Mouse (Mus musculus) midbrain, embryonic 15.5 days (tissue): ENCODE measurements around the gene Atp2a2. TPM values are rescaled to one million over a fixed set of nuclear protein-coding genes. Genes with fewer than 3 reads are reported as not detected.

ENCODE experiments used
- ATAC-seq: fragments of 200-750 bp; cut with Nextera tagmentation; replicated peaks from 2 replicates; pipeline ENCODE4 v1.8.0; 2017; ENCODE audit warnings: moderate TSS enrichment
- H3K27ac ChIP-seq: fragments of 300-500 bp; sonication (generic); 2 replicates; pipeline ENCODE4 v1.5.1; 2015; ENCODE audit warnings: mild to moderate bottlenecking, inconsistent platforms
- H3K27me3 ChIP-seq: fragments of 300-500 bp; sonication (generic); replicated peaks from 2 replicates; pipeline ENCODE4 v1.6.1; 2015; ENCODE audit warnings: inconsistent platforms
- H3K36me3 ChIP-seq: fragments of 300-500 bp; sonication (generic); replicated peaks from 2 replicates; pipeline ENCODE4 v1.6.1; 2015; ENCODE audit warnings: inconsistent platforms
- H3K4me1 ChIP-seq: fragments of 300-500 bp; sonication (generic); 2 replicates; pipeline ENCODE4 v1.6.1; 2015; ENCODE audit warnings: inconsistent platforms
- H3K4me2 ChIP-seq: fragments of 300-500 bp; sonication (generic); 2 replicates; pipeline ENCODE4 v1.6.1; 2015; ENCODE audit warnings: inconsistent platforms, mild to moderate bottlenecking, moderate library complexity
- H3K4me3 ChIP-seq: fragments of 300-500 bp; sonication (generic); 2 replicates; pipeline ENCODE4 v1.5.1; 2015; ENCODE audit warnings: mild to moderate bottlenecking, inconsistent platforms
- H3K9ac ChIP-seq: fragments of 300-500 bp; sonication (generic); 2 replicates; pipeline ENCODE4 v1.6.1; 2015; ENCODE audit warnings: mild to moderate bottlenecking, inconsistent platforms
- H3K9me3 ChIP-seq: fragments of 300-500 bp; sonication (generic); 2 replicates; pipeline ENCODE4 v1.6.1; 2016; ENCODE audit warnings: inconsistent platforms
- WGBS: fragments of 180-500 bp; shearing (Covaris S2); methylation state at CpG from one replicate; pipeline ENCODE4 v1.1.7; 2015; ENCODE audit warnings: mixed read lengths; 5-methylcytosine and 5-hydroxymethylcytosine counted together
- polyA plus RNA-seq: library from polyadenylated mRNA; unstranded; fragments of >200 nt; fragmentation: Nextera tagmentation; extraction: Ambion mirVana; gene quantifications from 2 replicates; pipeline ENCODE4 v1.2.1, GENCODE M21; 2015

Gene Atp2a2
- polyA plus RNA-seq, 1 experiment from 2014 or later, result 46.3 TPM

DNA sequence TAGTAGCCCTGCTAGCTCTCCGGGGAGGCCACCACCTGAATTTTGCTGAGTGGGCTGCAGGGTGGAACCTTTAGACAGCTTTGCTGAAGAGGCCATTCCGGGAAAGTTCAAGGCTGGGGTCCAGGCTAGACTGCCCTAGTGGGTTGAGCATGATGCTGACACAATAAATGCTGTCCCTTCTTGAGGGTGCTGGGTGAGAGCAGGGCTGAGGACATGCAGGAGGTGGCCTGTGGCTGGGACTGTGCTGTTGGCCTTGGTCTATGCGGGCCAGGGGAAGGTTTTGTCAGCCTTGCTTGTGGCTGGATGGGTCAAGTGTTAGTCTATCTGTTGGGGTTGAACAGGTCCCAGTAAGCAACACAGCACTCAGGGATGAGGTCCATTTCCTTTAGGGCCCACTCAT is 47.1 kb downstream of the Atp2a2 start:
- Histone ChIP-seq H3K4me3 (no peak overlapping the region), H3K36me3 (peaks cover 67% of the 10 kb centered on the region), H3K27me3 (no peaks in the 10 kb centered on the region), H3K27ac (no peak overlapping the region), H3K9ac (no peak overlapping the region), H3K4me2 (no peak overlapping the region), H3K4me1 (no peaks in the 10 kb centered on the region), H3K9me3 (no peaks in the 10 kb centered on the region)
- WGBS, result 93% methylated on average over 3 of the region's 3 CpGs
- ATAC-seq, result no peak

DNA sequence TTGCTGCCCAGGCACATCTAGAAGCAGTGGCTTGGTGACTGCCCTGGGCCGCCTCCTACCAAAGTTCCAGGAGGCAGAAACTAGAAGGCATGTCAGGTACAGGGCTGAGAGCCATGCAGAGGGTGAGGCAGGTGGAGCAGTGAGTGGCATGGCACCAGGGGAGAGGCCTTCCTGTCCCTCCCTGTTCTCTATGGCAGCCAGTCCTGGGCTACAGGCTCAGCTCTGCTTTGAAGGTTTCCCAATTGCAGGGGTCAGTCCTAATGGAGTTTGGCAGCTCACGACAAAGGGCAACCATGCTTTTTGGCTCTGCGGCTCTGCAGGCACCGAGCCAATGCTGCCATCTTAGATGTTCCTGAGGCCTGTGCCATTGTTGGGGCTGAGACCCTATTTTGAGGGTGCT is 47.6 kb downstream of the Atp2a2 start:
- no peak overlapping the region for H3K4me2 ChIP-seq
- no peak for ATAC-seq
- peaks cover 63% of the 10 kb centered on the region for H3K36me3 ChIP-seq
- no peak overlapping the region for H3K9ac ChIP-seq
- no peaks in the 10 kb centered on the region for H3K4me1 ChIP-seq
- WGBS, result 84% methylated on average over 4 of the region's 4 CpGs
- H3K9me3 ChIP-seq, result no peaks in the 10 kb centered on the region
- H3K27me3 ChIP-seq, result no peaks in the 10 kb centered on the region
- no peak overlapping the region for H3K27ac ChIP-seq
- no peak overlapping the region for H3K4me3 ChIP-seq

DNA sequence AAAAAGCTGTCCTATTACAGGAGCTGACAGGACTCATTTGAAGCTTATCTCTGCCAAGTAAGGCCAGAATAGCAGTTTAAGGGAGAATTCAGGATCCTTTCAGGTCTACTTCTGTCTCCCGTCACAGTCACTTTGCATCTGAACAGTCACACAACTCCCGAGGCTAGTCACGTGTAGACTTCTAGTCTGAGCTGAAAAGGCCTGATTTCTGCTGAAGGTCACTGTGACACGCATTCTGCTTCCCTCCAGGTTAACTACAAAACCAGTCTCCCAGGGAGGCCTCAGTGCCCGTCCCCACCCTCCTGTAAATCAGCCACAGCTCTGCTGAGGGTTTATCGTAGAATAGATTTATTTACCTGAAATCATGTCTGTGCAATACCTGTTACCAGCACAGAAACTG is 48.8 kb downstream of the Atp2a2 start:
- no peak for ATAC-seq
- Histone ChIP-seq H3K4me2 (no peak overlapping the region), H3K27ac (no peak overlapping the region), H3K27me3 (no peaks in the 10 kb centered on the region), H3K4me1 (no peaks in the 10 kb centered on the region), H3K4me3 (no peak overlapping the region), H3K9ac (no peak overlapping the region), H3K36me3 (peaks cover 50% of the 10 kb centered on the region), H3K9me3 (no peaks in the 10 kb centered on the region)
- 79% methylated on average over 6 of the region's 6 CpGs for WGBS

DNA sequence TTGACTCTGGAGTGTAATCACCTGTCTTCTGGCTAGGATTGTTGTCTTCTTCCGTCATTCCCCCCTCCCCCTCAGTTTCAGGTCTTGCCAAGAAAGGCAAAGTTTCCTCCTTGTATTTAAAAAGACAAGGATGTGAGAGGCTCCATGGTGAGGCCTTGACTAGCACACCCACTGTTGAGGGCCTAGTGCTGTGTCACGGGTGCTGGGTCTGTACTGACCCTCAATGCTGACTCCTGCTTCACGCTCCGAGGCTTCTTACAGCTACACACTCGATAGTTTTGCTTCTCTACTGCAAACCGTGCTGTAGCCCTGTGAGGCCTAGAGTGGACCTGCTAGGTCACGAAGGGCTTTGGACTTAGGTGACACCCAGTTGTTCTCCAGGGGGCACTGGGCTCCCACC is 49.8 kb downstream of the Atp2a2 start:
- ATAC-seq, result no peak
- peaks cover 41% of the 10 kb centered on the region for H3K36me3 ChIP-seq

DNA sequence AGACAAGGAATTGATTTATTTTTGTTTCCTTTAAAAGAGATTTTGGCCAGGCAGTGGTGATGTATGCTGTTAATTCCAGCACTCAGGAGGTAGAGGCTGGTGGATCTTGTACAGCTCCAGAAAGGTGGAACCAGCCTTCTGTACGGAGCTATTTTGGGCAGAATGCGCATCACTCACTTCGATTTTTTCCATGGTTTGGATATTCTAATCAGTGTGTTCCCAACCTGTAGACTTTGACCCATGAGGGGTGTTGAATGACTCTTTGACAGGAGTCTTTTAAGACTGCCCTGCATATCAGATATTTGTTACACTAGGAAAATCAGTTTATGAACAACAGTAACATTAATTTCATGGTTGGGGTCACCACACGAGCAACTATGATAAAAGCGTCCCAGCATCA is 50.7 kb downstream of the Atp2a2 start:
- Histone ChIP-seq H3K27me3 (no peaks in the 10 kb centered on the region), H3K27ac (no peak overlapping the region), H3K4me3 (no peak overlapping the region), H3K36me3 (peaks cover 38% of the 10 kb centered on the region), H3K9ac (no peak overlapping the region), H3K4me1 (no peaks in the 10 kb centered on the region), H3K9me3 (no peaks in the 10 kb centered on the region), H3K4me2 (no peak overlapping the region)
- WGBS, result 91% methylated on average over 5 of the region's 5 CpGs
- no peak for ATAC-seq

More for the DNA sequence above, 49.8 kb downstream of the Atp2a2 start:
- no peak overlapping the region for H3K9ac ChIP-seq
- H3K9me3 ChIP-seq, result no peaks in the 10 kb centered on the region
- no peaks in the 10 kb centered on the region for H3K4me1 ChIP-seq
- H3K27ac ChIP-seq, result no peak overlapping the region
- WGBS, result 84% methylated on average over 7 of the region's 7 CpGs
- no peaks in the 10 kb centered on the region for H3K27me3 ChIP-seq
- no peak overlapping the region for H3K4me2 ChIP-seq
- no peak overlapping the region for H3K4me3 ChIP-seq

DNA sequence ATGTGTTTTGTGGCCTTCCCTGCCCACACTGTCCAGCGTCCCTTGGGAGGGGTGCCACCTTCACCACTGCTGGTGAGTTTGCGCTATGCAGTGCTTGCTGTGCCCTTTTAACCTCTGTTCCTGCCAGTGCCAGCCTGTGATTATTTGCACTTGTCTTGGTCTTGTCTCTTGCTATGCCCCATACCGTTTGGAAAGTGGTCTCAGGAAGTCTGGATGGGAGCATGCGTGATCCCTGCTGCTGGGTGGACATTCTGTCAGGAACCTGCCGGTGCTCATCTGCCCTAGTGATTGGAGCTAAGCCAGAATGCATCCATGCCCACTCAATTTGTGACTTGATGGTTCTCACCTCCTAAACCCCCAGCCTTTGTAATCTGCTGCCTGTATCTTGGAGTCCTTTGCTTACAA is 51.1 kb downstream of the Atp2a2 start:
- Histone ChIP-seq H3K27ac (no peak overlapping the region), H3K4me3 (no peak overlapping the region), H3K9me3 (no peaks in the 10 kb centered on the region), H3K4me1 (no peaks in the 10 kb centered on the region), H3K4me2 (no peak overlapping the region), H3K27me3 (no peaks in the 10 kb centered on the region), H3K36me3 (peaks cover 37% of the 10 kb centered on the region), H3K9ac (no peak overlapping the region)
- ATAC-seq, result no peak
- 68% methylated on average over 5 of the region's 5 CpGs for WGBS

DNA sequence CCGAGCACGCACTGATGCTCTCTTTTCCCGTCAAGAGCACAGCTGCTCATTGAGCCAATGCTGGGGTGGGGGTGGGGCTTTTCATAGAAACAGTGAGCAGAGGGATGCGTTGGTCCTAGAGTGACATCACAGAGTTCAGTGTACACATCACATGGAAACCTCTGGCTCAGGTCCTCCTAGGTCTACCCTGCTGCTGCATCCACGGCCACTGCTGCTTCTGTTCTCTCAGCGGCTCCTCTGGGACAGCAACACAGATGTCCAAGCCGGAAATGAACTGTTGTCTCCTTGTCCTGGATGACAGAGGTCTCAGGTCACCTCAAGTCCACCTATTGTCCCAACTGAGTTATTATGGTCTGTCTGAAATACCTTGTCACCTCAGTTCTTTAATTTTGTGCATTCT is 52.1 kb downstream of the Atp2a2 start:
- 37% methylated on average over 7 of the region's 7 CpGs for WGBS
- no peaks in the 10 kb centered on the region for H3K4me1 ChIP-seq
- no peaks in the 10 kb centered on the region for H3K9me3 ChIP-seq
- H3K27me3 ChIP-seq, result no peaks in the 10 kb centered on the region
- H3K27ac ChIP-seq, result no peak overlapping the region
- H3K9ac ChIP-seq, result no peak overlapping the region
- H3K36me3 ChIP-seq, result peaks cover 37% of the 10 kb centered on the region
- ATAC-seq, result no peak
- H3K4me3 ChIP-seq, result no peak overlapping the region
- no peak overlapping the region for H3K4me2 ChIP-seq

DNA sequence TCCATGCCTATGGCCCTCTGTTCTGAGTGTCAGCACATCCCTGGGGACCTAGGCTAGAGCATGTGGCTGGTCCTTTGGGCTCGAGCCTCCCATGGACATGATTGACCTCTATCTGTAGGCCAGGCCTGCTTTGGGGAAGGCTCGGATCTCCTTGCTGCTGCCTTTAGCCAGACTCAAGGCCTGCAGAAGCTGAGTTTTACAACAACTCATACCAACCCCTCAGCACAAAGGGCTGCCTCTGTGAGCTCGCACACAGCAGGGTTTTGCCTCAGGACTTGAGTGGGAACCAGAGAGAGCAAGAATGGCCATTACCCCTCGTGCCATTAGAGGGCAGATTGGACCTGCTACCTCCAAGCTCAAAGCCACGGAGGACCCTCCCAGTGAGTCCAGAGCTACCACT is 53.2 kb downstream of the Atp2a2 start:
- H3K9ac ChIP-seq, result no peak overlapping the region
- H3K27me3 ChIP-seq, result no peaks in the 10 kb centered on the region
- H3K4me2 ChIP-seq, result no peak overlapping the region
- H3K4me1 ChIP-seq, result no peaks in the 10 kb centered on the region
- no peak overlapping the region for H3K4me3 ChIP-seq
- H3K9me3 ChIP-seq, result no peaks in the 10 kb centered on the region
- 82% methylated on average over 5 of the region's 5 CpGs for WGBS
- peaks cover 36% of the 10 kb centered on the region for H3K36me3 ChIP-seq
- ATAC-seq, result no peak
- no peak overlapping the region for H3K27ac ChIP-seq

DNA sequence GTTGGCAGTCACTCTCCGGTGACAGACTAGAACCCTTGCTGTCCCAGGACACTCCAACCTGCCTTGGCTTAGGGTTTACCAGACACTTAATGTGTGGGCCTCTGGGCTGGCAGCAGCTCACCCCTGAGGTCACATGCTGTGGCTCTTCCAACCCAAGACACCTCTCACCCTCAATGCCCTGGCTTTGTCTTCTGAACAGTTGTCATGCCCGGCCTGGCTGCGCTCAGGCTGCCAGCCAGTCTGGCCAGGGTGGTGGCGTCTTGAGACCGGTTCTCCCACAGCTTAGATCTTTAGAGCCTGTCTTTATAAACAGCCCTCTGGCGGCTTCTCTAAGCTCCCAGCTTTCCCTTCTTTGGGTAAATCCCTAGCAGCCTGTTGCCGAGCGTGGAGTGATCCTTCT is 54.2 kb downstream of the Atp2a2 start:
- no peak overlapping the region for H3K9ac ChIP-seq
- H3K27me3 ChIP-seq, result no peaks in the 10 kb centered on the region
- H3K9me3 ChIP-seq, result no peaks in the 10 kb centered on the region
- WGBS, result 83% methylated on average over 8 of the region's 8 CpGs
- H3K4me1 ChIP-seq, result no peaks in the 10 kb centered on the region
- H3K36me3 ChIP-seq, result peaks cover 35% of the 10 kb centered on the region
- ATAC-seq, result no peak
- H3K4me2 ChIP-seq, result no peak overlapping the region
- no peak overlapping the region for H3K4me3 ChIP-seq
- no peak overlapping the region for H3K27ac ChIP-seq

DNA sequence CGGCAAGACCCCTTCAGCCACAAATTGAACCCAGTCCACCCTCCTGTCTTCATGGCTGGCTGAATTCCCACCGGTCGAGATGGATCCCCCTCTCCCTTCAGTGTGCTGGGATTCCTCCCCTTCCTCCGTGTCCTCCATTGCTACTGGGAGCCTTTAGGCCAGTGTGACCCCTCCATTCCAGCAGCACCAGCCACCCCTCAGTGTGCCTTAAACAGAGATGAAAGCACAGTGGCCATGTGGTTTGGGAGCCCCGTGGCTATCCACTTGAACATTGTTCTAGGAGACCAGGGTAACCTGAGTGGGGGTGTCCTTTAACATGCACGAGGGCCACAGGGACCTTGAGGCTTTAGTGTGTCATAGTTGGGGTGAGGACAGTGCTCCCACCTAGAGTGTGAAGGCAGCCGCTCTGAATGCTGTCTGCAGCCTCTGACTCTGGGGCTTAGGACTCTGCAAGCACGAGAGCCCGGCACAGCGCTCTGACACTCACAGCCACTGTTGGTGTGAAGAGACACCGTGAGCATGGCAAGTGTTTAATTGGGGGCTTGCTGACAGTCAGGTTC is 56.9 kb downstream of the Atp2a2 start:
- no peak overlapping the region for H3K4me3 ChIP-seq
- 89% methylated on average over 11 of the region's 11 CpGs for WGBS
- no peak for ATAC-seq

DNA sequence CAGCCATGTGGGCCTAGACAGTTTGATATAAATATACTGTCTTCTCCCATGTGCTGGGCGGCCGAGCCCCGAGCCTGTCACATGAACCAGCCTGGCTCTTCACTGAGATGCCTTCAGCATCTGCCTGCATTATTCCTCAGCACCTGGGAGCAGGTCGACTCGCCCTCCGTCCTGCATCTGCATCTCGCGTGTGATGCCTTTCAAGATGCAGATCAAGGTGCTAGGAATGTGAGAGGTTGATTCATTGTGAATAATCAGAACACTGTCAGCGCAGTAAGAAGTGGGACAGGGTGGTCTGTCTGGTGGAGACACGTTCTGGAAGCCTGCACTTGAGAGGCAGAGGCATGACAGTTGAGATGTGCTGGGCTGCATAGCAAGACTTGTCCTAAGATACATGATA is 57.5 kb downstream of the Atp2a2 start:
- H3K36me3 ChIP-seq, result peaks cover 59% of the 10 kb centered on the region
- no peak overlapping the region for H3K27ac ChIP-seq
- no peak overlapping the region for H3K4me2 ChIP-seq
- H3K4me3 ChIP-seq, result no peak overlapping the region
- H3K4me1 ChIP-seq, result no peaks in the 10 kb centered on the region
- WGBS, result 92% methylated on average over 10 of the region's 10 CpGs
- no peaks in the 10 kb centered on the region for H3K9me3 ChIP-seq
- ATAC-seq, result no peak
- H3K27me3 ChIP-seq, result no peaks in the 10 kb centered on the region
- no peak overlapping the region for H3K9ac ChIP-seq

More for the DNA sequence above, 56.9 kb downstream of the Atp2a2 start:
- no peak overlapping the region for H3K27ac ChIP-seq
- peaks cover 52% of the 10 kb centered on the region for H3K36me3 ChIP-seq
- H3K4me2 ChIP-seq, result no peak overlapping the region
- no peak overlapping the region for H3K9ac ChIP-seq
- H3K4me1 ChIP-seq, result no peaks in the 10 kb centered on the region
- no peaks in the 10 kb centered on the region for H3K27me3 ChIP-seq
- no peaks in the 10 kb centered on the region for H3K9me3 ChIP-seq

DNA sequence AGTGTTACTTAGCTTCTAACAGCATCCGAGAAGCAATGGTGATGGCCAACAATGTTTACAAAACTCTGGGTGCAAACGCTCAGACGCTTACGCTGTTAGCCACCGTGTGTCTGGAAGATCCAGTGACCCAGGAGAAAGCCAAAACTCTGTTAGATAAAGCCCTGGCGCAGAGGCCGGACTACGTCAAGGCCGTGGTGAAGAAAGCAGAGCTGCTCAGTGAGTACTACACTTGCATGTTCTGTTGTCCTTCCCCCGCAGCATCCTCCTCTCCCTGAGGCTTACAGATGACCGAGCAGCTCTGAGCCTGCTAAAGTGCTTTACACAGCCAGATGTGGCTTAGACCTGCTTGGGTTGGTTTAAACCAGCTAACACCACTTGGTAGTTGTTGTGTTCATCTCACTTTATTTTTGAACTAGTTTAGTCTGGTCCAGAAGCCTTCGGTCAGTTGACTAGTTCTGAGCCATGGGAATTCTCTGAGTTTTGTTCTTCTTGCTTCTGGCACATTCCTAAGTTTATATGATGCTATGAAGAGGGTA is 61.9 kb downstream of the Atp2a2 start:
- Histone ChIP-seq H3K27ac (no peak overlapping the region), H3K9me3 (no peaks in the 10 kb centered on the region), H3K9ac (no peak overlapping the region), H3K4me2 (no peak overlapping the region), H3K4me1 (no peaks in the 10 kb centered on the region), H3K27me3 (no peaks in the 10 kb centered on the region), H3K4me3 (no peak overlapping the region), H3K36me3 (peaks cover 85% of the 10 kb centered on the region)
- no peak for ATAC-seq
- 93% methylated on average over 12 of the region's 12 CpGs for WGBS

DNA sequence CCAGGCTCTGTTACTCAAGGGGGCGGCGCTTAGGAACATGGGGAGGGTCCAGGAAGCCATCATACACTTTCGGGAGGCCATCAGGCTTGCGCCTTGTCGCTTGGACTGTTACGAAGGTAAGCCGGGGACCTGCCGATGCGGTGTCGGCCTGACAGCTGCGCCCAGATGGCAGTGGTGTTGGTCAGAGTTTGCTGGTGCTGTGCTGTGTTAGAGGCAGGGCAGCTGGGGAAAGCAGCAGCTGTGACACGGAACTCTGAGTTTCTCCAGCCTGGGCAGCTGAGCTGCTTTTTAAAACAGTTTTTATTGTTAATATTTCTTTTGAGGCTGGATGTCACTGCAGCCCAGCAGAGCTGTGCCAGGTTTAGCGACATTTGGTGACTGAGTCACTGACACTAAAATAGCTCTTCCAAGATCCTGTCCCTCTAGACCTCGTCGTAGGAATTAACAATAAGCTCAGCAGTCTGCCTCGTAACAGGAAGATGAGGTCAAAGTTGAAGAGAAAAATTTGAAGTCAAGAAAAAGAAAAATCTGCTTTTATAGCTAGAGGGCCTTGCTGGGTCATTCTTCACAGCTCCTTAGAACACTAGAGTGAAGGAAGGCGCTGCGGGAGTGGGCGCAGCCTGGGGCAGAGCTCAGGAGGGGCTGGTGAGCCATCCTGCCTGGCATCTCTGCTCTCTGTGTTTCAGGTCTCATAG is 62.5 kb downstream of the Atp2a2 start:
- Histone ChIP-seq H3K9ac (no peak overlapping the region), H3K9me3 (no peaks in the 10 kb centered on the region), H3K4me2 (no peak overlapping the region), H3K36me3 (peaks cover 81% of the 10 kb centered on the region), H3K27ac (0 out of 2 replicates have a peak overlapping the region, but pooled peaks have one; percentile 29), H3K27me3 (no peaks in the 10 kb centered on the region), H3K4me1 (no peaks in the 10 kb centered on the region), H3K4me3 (no peak overlapping the region)
- no peak for ATAC-seq
- 92% methylated on average over 19 of the region's 19 CpGs for WGBS
